Mouse (Mus musculus): ENCODE results near the gene Rnase12.

DNA sequence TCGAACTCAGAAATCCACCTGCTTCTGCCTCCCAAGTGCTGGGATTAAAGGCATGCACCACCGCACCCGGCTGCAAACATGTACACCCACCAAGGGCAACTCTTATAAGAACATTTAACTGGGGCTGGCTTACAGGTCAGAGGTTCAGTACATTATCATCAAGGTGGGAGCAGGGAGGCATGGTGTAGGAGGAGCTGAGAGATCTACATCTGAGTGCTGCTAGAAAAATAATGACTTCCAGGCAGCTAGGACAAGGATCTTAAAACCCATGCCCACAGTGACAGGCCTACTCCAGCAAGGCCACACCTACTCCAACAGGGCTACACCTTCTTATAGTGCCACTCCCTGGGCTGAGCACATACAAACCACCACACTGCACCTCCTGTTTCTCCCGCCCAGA, 28.4 kb upstream of the Rnase12 start:
- TF ChIP-seq POLR2A (IDR thresholded peaks at IDR 0.05; ENCODE audit: borderline replicate concordance, extremely low read depth, low read depth, low read length) (no peak), CTCF (IDR thresholded peaks at IDR 0.05; ENCODE audit: insufficient read depth, low read length) (no peak)
